Mouse (Mus musculus) hindbrain, postnatal 0 days (tissue): ENCODE measurements around the gene Trappc2l. TPM values are rescaled to one million over a fixed set of nuclear protein-coding genes. Genes with fewer than 3 reads are reported as not detected.
A peak's percentile ranks its signal among the peaks of the same experiment; 100 is the strongest.
"Not testable (repeated sequence)": the region's sequence is repeated elsewhere in the genome, so short reads cannot be mapped to it uniquely, and the experiment has no call there.

Source experiments
- ATAC-seq: fragments of 200-750 bp; cut with Nextera tagmentation; 2 replicates; pipeline ENCODE4 v1.8.0; 2017; ENCODE audit warnings: mild to moderate bottlenecking, moderate TSS enrichment, moderate library complexity
- DNase-seq: peaks from one replicate; pipeline ENCODE4 v3.0.0-alpha.2; 2015; ENCODE audit warnings: low spot score
- H3K27ac ChIP-seq: fragments of 300-500 bp; sonication (generic); 2 replicates; pipeline ENCODE4 v1.5.1; 2014; ENCODE audit warnings: mild to moderate bottlenecking
- H3K27me3 ChIP-seq: fragments of 300-500 bp; sonication (generic); 2 replicates; pipeline ENCODE4 v1.6.1; 2014; ENCODE audit warnings: low read length, mixed read lengths; ENCODE audit not compliant: insufficient read depth
- H3K36me3 ChIP-seq: fragments of 300-500 bp; sonication (generic); 2 replicates; pipeline ENCODE4 v1.6.1; 2014; ENCODE audit warnings: low read length, mixed read lengths; ENCODE audit not compliant: insufficient read depth
- H3K4me1 ChIP-seq: fragments of 300-500 bp; sonication (generic); 2 replicates; pipeline ENCODE4 v1.6.1; 2014; ENCODE audit warnings: antibody characterized with exemption, low read length, mixed read lengths; ENCODE audit not compliant: insufficient read depth
- H3K4me2 ChIP-seq: fragments of 300-500 bp; sonication (generic); 2 replicates; pipeline ENCODE4 v1.6.1; 2014; ENCODE audit warnings: low read depth, mild to moderate bottlenecking, low read length, moderate library complexity, mixed read lengths
- H3K4me3 ChIP-seq: fragments of 300-500 bp; sonication (generic); 2 replicates; pipeline ENCODE4 v1.5.1; 2014; ENCODE audit warnings: low read length
- H3K9ac ChIP-seq: fragments of 300-500 bp; sonication (generic); replicated peaks from 2 replicates; pipeline ENCODE4 v1.6.1; 2014; ENCODE audit warnings: mild to moderate bottlenecking, low read length, moderate library complexity, mixed read lengths
- H3K9me3 ChIP-seq: fragments of 300-500 bp; sonication (generic); 2 replicates; pipeline ENCODE4 v1.6.1; 2016; ENCODE audit warnings: low read length, mixed read lengths
- CTCF ChIP-seq: IDR thresholded peaks from 2 replicates; pipeline ENCODE4 v1.5.1; 2016; ENCODE audit warnings: antibody characterized with exemption, control low read depth, low read depth
- WGBS: fragments of 180-500 bp; shearing (Covaris S2); extraction: QIAGEN DNeasy Blood & Tissue Kit; methylation state at CpG from one replicate; pipeline ENCODE4 v1.1.7; 2014; 5-methylcytosine and 5-hydroxymethylcytosine counted together
- polyA plus RNA-seq: library from polyadenylated mRNA; unstranded; fragments of >200 nt; fragmentation: Nextera tagmentation; extraction: Ambion mirVana; gene quantifications from 2 replicates; pipeline ENCODE4 v1.2.1, GENCODE M21; 2015
- total RNA-seq: library from RNA; depleted of rRNA; stranded (reverse); fragments of >200 nt; gene quantifications from 2 replicates; pipeline ENCODE4 v1.2.3, GENCODE M21; 2014

Gene Trappc2l
- total and polyA plus RNA-seq, 2 experiments from 2014 or later, result 11.4 to 130 TPM

GRCm38 (mm10) chr8:122568881-122569309, 42.5 kb upstream of the Trappc2l start:
- H3K9ac ChIP-seq, result peak overlapping the region; percentile 75
- no peak for ATAC-seq

GRCm38 (mm10) chr8:122569329-122569728, 42.1 kb upstream of the Trappc2l start:
- Histone ChIP-seq H3K4me1 (peaks cover 5% of the 10 kb centered on the region; the same call in 1 of the 2 replicates), H3K27ac (no peak overlapping the region), H3K27me3 (no peaks in the 10 kb centered on the region), H3K4me3 (peak overlapping the region; percentile 78; the same call in 1 of the 2 replicates), H3K4me2 (peak overlapping the region; percentile 94), H3K9me3 (no peaks in the 10 kb centered on the region), H3K9ac (peak overlapping the region; percentile 75; the same call in 1 of the 2 replicates), H3K36me3 (no peaks in the 10 kb centered on the region)
- ATAC-seq (no peak), DNase-seq (no peak)
- WGBS, result 58% methylated on average over 9 of the region's 9 CpGs
- no peak for TF ChIP-seq CTCF

More at GRCm38 (mm10) chr8:122568881-122569309, 42.5 kb upstream of the Trappc2l start:
- Histone ChIP-seq H3K27ac (no peak overlapping the region), H3K27me3 (no peaks in the 10 kb centered on the region), H3K36me3 (no peaks in the 10 kb centered on the region), H3K4me3 (peak overlapping the region; percentile 78), H3K4me2 (peak overlapping the region; percentile 94), H3K9me3 (no peaks in the 10 kb centered on the region), H3K4me1 (peaks cover 4% of the 10 kb centered on the region; the same call in 1 of the 2 replicates)
- DNase-seq, result no peak
- TF ChIP-seq CTCF, result no peak
- WGBS, result 18% methylated on average over 10 of the region's 10 CpGs

- no peaks in the 10 kb centered on the region for H3K9me3 ChIP-seq
- no peaks in the 10 kb centered on the region for H3K36me3 ChIP-seq
- H3K9ac ChIP-seq, result no peak overlapping the region
- H3K27ac ChIP-seq, result no peak overlapping the region
- H3K4me3 ChIP-seq, result no peak overlapping the region
- no peak overlapping the region for H3K4me2 ChIP-seq
- DNase-seq, result no peak
- no peak for ATAC-seq
- WGBS, result 93% methylated on average over 16 of the region's 16 CpGs
- no peak for TF ChIP-seq CTCF
- H3K27me3 ChIP-seq, result no peaks in the 10 kb centered on the region
- H3K4me1 ChIP-seq, result peaks cover 11% of the 10 kb centered on the region
Observed at GRCm38 (mm10) chr8:122569996-122570395, 41.4 kb upstream of the Trappc2l start.

- no peak overlapping the region for H3K9ac ChIP-seq
- 91% methylated on average over 11 of the region's 11 CpGs for WGBS
- no peaks in the 10 kb centered on the region for H3K36me3 ChIP-seq
- DNase-seq (no peak), ATAC-seq (no peak)
- H3K4me3 ChIP-seq, result no peak overlapping the region
- no peaks in the 10 kb centered on the region for H3K9me3 ChIP-seq
- H3K27me3 ChIP-seq, result no peaks in the 10 kb centered on the region
- TF ChIP-seq CTCF, result no peak
- H3K27ac ChIP-seq, result no peak overlapping the region
- no peak overlapping the region for H3K4me2 ChIP-seq
- peaks cover 23% of the 10 kb centered on the region for H3K4me1 ChIP-seq
Observed at GRCm38 (mm10) chr8:122571153-122571552, 40.3 kb upstream of the Trappc2l start.

GRCm38 (mm10) chr8:122571750-122572267, 39.6 kb upstream of the Trappc2l start:
- Histone ChIP-seq H3K4me1 (peaks cover 23% of the 10 kb centered on the region), H3K4me3 (no peak overlapping the region), H3K36me3 (no peaks in the 10 kb centered on the region), H3K9ac (no peak overlapping the region), H3K27ac (no peak overlapping the region), H3K27me3 (no peaks in the 10 kb centered on the region), H3K9me3 (no peaks in the 10 kb centered on the region), H3K4me2 (no peak overlapping the region)
- 85% methylated on average over 17 of the region's 17 CpGs for WGBS
- ATAC-seq (no peak), DNase-seq (no peak)
- no peak for TF ChIP-seq CTCF

GRCm38 (mm10) chr8:122572751-122573150, 38.7 kb upstream of the Trappc2l start:
- DNase-seq (no peak), ATAC-seq (no peak)
- no peaks in the 10 kb centered on the region for H3K9me3 ChIP-seq
- 87% methylated on average over 3 of the region's 3 CpGs for WGBS
- no peak for TF ChIP-seq CTCF
- H3K27me3 ChIP-seq, result no peaks in the 10 kb centered on the region
- H3K4me2 ChIP-seq, result no peak overlapping the region
- H3K4me1 ChIP-seq, result peaks cover 24% of the 10 kb centered on the region
- no peak overlapping the region for H3K9ac ChIP-seq
- no peak overlapping the region for H3K4me3 ChIP-seq
- no peaks in the 10 kb centered on the region for H3K36me3 ChIP-seq
- no peak overlapping the region for H3K27ac ChIP-seq

GRCm38 (mm10) chr8:122573176-122573575, 38.3 kb upstream of the Trappc2l start:
- H3K9me3 ChIP-seq, ATAC-seq, H3K27ac ChIP-seq, H3K9ac ChIP-seq, H3K4me2 ChIP-seq, H3K27me3 ChIP-seq, H3K36me3 ChIP-seq, H3K4me3 ChIP-seq: not testable (repeated sequence)
- WGBS, result 10% methylated on average over 4 of the region's 4 CpGs
- peak; percentile 37 for DNase-seq
- peaks cover 24% of the 10 kb centered on the region for H3K4me1 ChIP-seq
